Mouse (Mus musculus): ENCODE measurements around the gene Tmem164. TPM values are rescaled to one million over a fixed set of nuclear protein-coding genes. Genes with fewer than 3 reads are reported as not detected.

The Tmem164 gene
- polyA plus RNA-seq, 1 experiment from 2014 or later, result 53.7 TPM

GRCm38 (mm10) chrX:142694338-142694737 lies 13.1 kb downstream of the Tmem164 start:
- ATAC-seq (ENCODE audit: insufficient number of reproducible peaks, insufficient read depth, low FRiP score, low TSS enrichment, low read depth), result no peak
- H3K4me2 ChIP-seq, result no peak overlapping the region
- peaks cover 31% of the 10 kb centered on the region for H3K27me3 ChIP-seq
- no peak overlapping the region for H3K4me3 ChIP-seq
- no peak overlapping the region for H3K27ac ChIP-seq
- peaks cover 6% of the 10 kb centered on the region for H3K36me3 ChIP-seq
- 0 out of 2 replicates have a peak, but pooled peaks cover 2% of the 10 kb centered on the region for H3K4me1 ChIP-seq
- 90% methylated on average over 7 of the region's 7 CpGs for whole genome bisulfite sequencing
- no peaks in the 10 kb centered on the region for H3K9me3 ChIP-seq
- no peak overlapping the region for H3K9ac ChIP-seq

DNA sequence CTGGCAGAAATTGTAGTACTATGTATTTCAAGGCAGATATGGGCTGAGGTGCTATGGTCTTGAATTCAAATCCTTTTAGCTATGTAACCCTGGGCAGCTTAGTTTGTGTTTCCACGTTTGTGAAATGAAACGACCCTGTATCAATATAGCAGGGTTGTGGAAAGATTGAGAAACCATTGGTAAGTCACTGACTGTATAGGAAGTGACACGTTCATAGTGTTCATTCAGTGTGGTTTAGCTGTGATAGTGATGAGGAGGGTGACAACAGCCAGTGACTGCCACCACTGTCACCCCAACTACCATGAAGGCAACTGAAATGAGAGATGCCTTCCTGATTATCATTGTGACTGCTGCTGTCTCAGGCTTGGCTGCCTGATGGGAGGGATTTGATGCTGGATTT lies 13.7 kb downstream of the Tmem164 start:
- no peak overlapping the region for H3K9ac ChIP-seq
- ATAC-seq (ENCODE audit: insufficient number of reproducible peaks, insufficient read depth, low FRiP score, low TSS enrichment, low read depth), result no peak
- peaks cover 33% of the 10 kb centered on the region for H3K27me3 ChIP-seq
- no peak overlapping the region for H3K27ac ChIP-seq
- H3K4me3 ChIP-seq, result no peak overlapping the region
- H3K36me3 ChIP-seq, result peaks cover 6% of the 10 kb centered on the region
- 82% methylated on average over 3 of the region's 3 CpGs for WGBS
- H3K4me2 ChIP-seq, result no peak overlapping the region
- 0 out of 2 replicates have a peak, but pooled peaks cover 2% of the 10 kb centered on the region for H3K4me1 ChIP-seq
- H3K9me3 ChIP-seq, result no peaks in the 10 kb centered on the region

GRCm38 (mm10) chrX:142696789-142697188 lies 15.6 kb downstream of the Tmem164 start:
- Histone ChIP-seq H3K4me3 (no peak overlapping the region), H3K27me3 (peaks cover 40% of the 10 kb centered on the region), H3K9ac (no peak overlapping the region), H3K27ac (no peak overlapping the region), H3K4me1 (0 out of 2 replicates have a peak, but pooled peaks cover 2% of the 10 kb centered on the region), H3K36me3 (peaks cover 6% of the 10 kb centered on the region), H3K9me3 (no peaks in the 10 kb centered on the region), H3K4me2 (no peak overlapping the region)
- ATAC-seq (ENCODE audit: insufficient number of reproducible peaks, insufficient read depth, low FRiP score, low TSS enrichment, low read depth), result no peak
- WGBS, result 75% methylated on average over 11 of the region's 11 CpGs

DNA sequence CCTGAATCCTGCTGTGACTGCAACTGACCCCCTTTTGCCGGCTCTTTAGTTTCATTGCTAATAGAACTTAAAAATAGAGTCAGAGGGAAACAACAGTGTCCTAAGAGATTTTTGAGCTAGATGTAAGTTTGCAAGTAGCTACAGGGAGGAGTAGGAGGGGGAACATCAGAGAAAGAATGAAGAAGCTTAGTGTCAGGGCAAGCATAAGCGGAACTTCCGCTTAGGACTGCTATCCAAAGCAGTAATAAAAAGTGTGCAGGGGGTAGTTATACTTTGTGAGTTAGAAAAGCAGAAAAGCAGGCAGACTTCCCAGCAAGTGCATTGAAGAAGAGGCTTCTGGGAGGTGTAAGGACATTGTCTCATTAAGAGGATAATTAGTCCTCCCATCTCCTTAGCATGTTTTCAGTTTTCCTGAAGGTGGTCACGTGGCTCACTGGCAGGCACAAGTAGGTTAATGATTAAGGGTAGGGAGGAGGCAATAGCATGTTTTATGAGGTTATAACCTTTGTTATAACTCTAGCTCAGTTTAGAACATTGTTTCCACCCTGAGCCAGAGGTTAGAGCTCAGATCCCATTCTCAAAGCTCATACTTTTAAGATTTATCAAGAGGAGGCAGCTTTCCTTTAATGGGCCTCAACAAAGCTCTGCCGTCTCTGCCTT lies 16.5 kb downstream of the Tmem164 start:
- 72% methylated on average over 5 of the region's 5 CpGs for WGBS
- peaks cover 47% of the 10 kb centered on the region for H3K27me3 ChIP-seq
- no peak overlapping the region for H3K4me3 ChIP-seq

DNA sequence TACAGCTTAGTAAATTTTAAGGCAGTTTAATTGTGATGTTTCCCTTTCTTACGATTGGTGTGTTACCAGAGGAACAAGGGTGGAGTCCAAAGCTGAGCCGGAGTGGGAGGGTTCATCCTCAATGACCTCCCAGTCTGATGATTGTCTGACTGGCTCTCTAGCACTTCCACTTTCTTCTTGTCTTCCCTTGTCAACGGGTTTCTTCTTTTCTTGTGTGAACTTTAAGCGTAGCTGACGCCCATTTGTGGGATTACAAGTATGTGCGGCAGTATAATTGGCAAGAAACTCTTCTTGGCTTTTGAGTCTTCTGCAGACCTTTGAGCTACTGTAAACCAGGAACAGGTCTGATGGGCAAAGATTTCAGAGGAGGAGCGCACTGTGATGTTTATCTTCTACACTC lies 17.0 kb downstream of the Tmem164 start:
- WGBS, result 80% methylated on average over 7 of the region's 7 CpGs
- ATAC-seq (ENCODE audit: insufficient number of reproducible peaks, insufficient read depth, low FRiP score, low TSS enrichment, low read depth), result no peak
- Histone ChIP-seq H3K4me1 (0 out of 2 replicates have a peak, but pooled peaks cover 5% of the 10 kb centered on the region), H3K36me3 (peaks cover 6% of the 10 kb centered on the region), H3K27ac (no peak overlapping the region), H3K4me3 (no peak overlapping the region), H3K9me3 (no peaks in the 10 kb centered on the region), H3K9ac (no peak overlapping the region), H3K27me3 (peaks cover 48% of the 10 kb centered on the region), H3K4me2 (no peak overlapping the region)

More for the DNA sequence above, 16.5 kb downstream of the Tmem164 start:
- H3K27ac ChIP-seq, result no peak overlapping the region
- ATAC-seq (ENCODE audit: insufficient number of reproducible peaks, insufficient read depth, low FRiP score, low TSS enrichment, low read depth), result no peak
- H3K9me3 ChIP-seq, result no peaks in the 10 kb centered on the region
- no peak overlapping the region for H3K4me2 ChIP-seq
- no peak overlapping the region for H3K9ac ChIP-seq
- peaks cover 6% of the 10 kb centered on the region for H3K36me3 ChIP-seq
- 0 out of 2 replicates have a peak, but pooled peaks cover 5% of the 10 kb centered on the region for H3K4me1 ChIP-seq

GRCm38 (mm10) chrX:142702094-142702493 lies 20.9 kb downstream of the Tmem164 start:
- no peak overlapping the region for H3K27ac ChIP-seq
- no peak overlapping the region for H3K9ac ChIP-seq
- no peaks in the 10 kb centered on the region for H3K36me3 ChIP-seq
- H3K27me3 ChIP-seq, result peaks cover 44% of the 10 kb centered on the region
- H3K4me2 ChIP-seq, result no peak overlapping the region
- no peak for ATAC-seq (ENCODE audit: insufficient number of reproducible peaks, insufficient read depth, low FRiP score, low TSS enrichment, low read depth)
- H3K9me3 ChIP-seq, result no peaks in the 10 kb centered on the region
- 75% methylated on average over 5 of the region's 5 CpGs for WGBS
- H3K4me1 ChIP-seq, result 0 out of 2 replicates have a peak, but pooled peaks cover 3% of the 10 kb centered on the region
- no peak overlapping the region for H3K4me3 ChIP-seq

GRCm38 (mm10) chrX:142702566-142702965 lies 21.4 kb downstream of the Tmem164 start:
- no peak overlapping the region for H3K9ac ChIP-seq
- H3K36me3 ChIP-seq, result no peaks in the 10 kb centered on the region
- H3K27ac ChIP-seq, result no peak overlapping the region
- 0 out of 2 replicates have a peak, but pooled peaks cover 3% of the 10 kb centered on the region for H3K4me1 ChIP-seq
- ATAC-seq (ENCODE audit: insufficient number of reproducible peaks, insufficient read depth, low FRiP score, low TSS enrichment, low read depth), result no peak
- no peak overlapping the region for H3K4me2 ChIP-seq
- H3K9me3 ChIP-seq, result no peaks in the 10 kb centered on the region
- peaks cover 42% of the 10 kb centered on the region for H3K27me3 ChIP-seq
- 52% methylated on average over 3 of the region's 3 CpGs for WGBS
- H3K4me3 ChIP-seq, result no peak overlapping the region

DNA sequence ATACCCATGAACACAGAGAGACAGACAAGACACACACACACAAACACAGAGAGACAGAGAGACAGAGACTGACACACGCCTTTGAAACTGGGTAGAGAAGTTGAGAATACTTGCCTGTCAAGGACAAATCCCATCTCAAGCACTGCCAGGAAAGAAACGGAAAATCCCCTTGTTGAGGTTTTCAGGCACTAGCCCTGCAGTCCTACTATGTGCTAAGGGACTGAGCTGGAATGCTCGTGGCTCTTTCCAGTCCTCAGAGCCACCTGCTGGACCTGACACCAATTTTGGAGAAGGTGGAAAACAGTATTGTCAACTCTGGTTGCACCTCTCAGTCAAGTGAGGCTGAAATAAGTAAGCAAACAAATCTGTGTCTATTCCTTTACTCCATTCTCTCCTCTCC lies 22.7 kb downstream of the Tmem164 start:
- Histone ChIP-seq H3K4me3 (no peak overlapping the region), H3K27me3 (peaks cover 39% of the 10 kb centered on the region), H3K4me2 (no peak overlapping the region), H3K4me1 (0 out of 2 replicates have a peak, but pooled peaks cover 3% of the 10 kb centered on the region), H3K9me3 (no peaks in the 10 kb centered on the region), H3K9ac (no peak overlapping the region), H3K27ac (no peak overlapping the region), H3K36me3 (0 out of 2 replicates have a peak, but pooled peaks cover 5% of the 10 kb centered on the region)
- 78% methylated on average over 3 of the region's 3 CpGs for WGBS
- no peak for ATAC-seq (ENCODE audit: insufficient number of reproducible peaks, insufficient read depth, low FRiP score, low TSS enrichment, low read depth)

DNA sequence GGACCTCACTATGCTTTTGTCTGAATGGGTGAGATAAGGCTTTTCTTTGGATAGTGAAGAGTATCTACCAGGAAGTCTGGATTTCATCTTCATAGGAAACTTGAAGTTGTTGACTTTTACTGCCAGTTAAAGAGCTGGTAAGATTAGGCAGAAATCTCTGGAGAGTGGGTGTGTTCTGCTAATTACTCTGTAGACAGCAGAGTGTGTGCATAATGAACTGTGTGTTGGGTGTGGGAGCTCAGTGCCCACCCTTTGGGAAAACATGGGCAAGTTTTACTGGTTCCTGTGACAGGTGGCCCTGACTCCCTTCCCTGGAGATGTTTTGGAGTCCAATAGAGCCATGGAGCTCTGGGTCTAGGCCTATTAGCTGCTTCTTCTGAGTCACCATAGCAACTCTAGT lies 27.1 kb downstream of the Tmem164 start:
- Histone ChIP-seq H3K4me3 (no peak overlapping the region), H3K27me3 (peaks cover 15% of the 10 kb centered on the region; the same call in 1 of the 2 replicates), H3K36me3 (0 out of 2 replicates have a peak, but pooled peaks cover 5% of the 10 kb centered on the region), H3K9ac (no peak overlapping the region), H3K27ac (no peak overlapping the region), H3K4me2 (no peak overlapping the region), H3K4me1 (no peaks in the 10 kb centered on the region), H3K9me3 (no peaks in the 10 kb centered on the region)
- no peak for ATAC-seq (ENCODE audit: insufficient number of reproducible peaks, insufficient read depth, low FRiP score, low TSS enrichment, low read depth)

DNA sequence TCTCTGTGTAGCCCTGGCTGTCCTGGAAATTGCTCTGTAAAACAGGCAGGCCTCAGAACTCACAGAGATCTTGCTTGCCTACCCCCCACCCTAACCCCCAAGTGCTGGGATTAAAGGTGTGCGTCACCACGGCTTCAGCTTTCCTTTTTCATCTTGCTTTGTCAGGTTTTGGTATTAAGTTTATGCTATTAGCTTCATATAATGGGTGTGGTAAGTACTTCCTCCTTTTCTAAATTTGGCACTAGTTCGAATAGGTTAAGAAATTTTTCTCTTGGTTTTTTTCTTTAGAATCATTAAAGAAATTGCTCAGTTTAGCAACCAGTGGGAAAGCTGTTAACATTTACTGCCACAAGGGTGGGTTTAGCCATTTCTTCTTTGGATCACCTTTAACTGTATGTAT lies 34.8 kb downstream of the Tmem164 start:
- WGBS, result 62% methylated on average over 3 of the region's 3 CpGs
- H3K9ac ChIP-seq, result no peak overlapping the region
- ATAC-seq (ENCODE audit: insufficient number of reproducible peaks, insufficient read depth, low FRiP score, low TSS enrichment, low read depth), result no peak

DNA sequence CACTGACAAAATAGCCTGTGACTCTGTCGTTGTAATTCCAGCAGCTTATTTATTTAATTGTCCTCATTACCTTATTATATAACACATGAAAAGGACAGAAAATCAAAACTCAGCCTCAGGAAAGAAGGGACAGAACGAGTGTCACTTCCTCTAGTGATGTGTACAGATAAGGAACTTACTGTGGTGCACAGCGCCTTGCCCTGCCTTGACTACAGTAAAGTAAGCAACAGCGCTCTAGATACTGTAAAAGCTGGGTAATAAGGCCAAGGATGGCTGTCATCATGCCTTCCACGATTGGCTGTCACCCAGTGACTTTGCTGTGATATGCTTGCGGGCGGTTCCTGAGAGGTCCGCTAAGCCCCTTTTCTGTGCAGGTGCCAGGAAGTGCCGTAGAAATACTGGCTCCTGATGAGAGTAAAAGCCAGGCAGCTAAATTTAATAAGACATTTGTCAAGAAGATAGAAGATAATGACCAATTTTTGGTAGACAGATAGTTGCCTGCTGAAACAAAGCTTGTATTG lies 36.8 kb downstream of the Tmem164 start:
- ATAC-seq (ENCODE audit: insufficient number of reproducible peaks, insufficient read depth, low FRiP score, low TSS enrichment, low read depth), result no peak
- 87% methylated on average over 9 of the region's 9 CpGs for WGBS
- Histone ChIP-seq H3K9ac (no peak overlapping the region), H3K27ac (no peak overlapping the region), H3K4me3 (no peak overlapping the region), H3K9me3 (no peaks in the 10 kb centered on the region), H3K27me3 (peaks cover 4% of the 10 kb centered on the region; the same call in 1 of the 2 replicates), H3K36me3 (no peaks in the 10 kb centered on the region), H3K4me1 (no peaks in the 10 kb centered on the region), H3K4me2 (no peak overlapping the region)

More for the DNA sequence above, 34.8 kb downstream of the Tmem164 start:
- no peak overlapping the region for H3K4me3 ChIP-seq
- H3K36me3 ChIP-seq, result no peaks in the 10 kb centered on the region
- no peaks in the 10 kb centered on the region for H3K9me3 ChIP-seq
- peaks cover 3% of the 10 kb centered on the region; the same call in 1 of the 2 replicates for H3K27me3 ChIP-seq
- no peak overlapping the region for H3K27ac ChIP-seq
- H3K4me1 ChIP-seq, result no peaks in the 10 kb centered on the region
- no peak overlapping the region for H3K4me2 ChIP-seq

GRCm38 (mm10) chrX:142718759-142719158 lies 37.6 kb downstream of the Tmem164 start:
- Histone ChIP-seq H3K4me1 (no peaks in the 10 kb centered on the region), H3K9ac (no peak overlapping the region), H3K4me2 (no peak overlapping the region), H3K27ac (no peak overlapping the region), H3K36me3 (no peaks in the 10 kb centered on the region), H3K4me3 (no peak overlapping the region), H3K9me3 (no peaks in the 10 kb centered on the region), H3K27me3 (peaks cover 9% of the 10 kb centered on the region; the same call in 1 of the 2 replicates)
- 83% methylated on average over 4 of the region's 4 CpGs for WGBS
- ATAC-seq (ENCODE audit: insufficient number of reproducible peaks, insufficient read depth, low FRiP score, low TSS enrichment, low read depth), result no peak
